In the genomic region with DNA sequence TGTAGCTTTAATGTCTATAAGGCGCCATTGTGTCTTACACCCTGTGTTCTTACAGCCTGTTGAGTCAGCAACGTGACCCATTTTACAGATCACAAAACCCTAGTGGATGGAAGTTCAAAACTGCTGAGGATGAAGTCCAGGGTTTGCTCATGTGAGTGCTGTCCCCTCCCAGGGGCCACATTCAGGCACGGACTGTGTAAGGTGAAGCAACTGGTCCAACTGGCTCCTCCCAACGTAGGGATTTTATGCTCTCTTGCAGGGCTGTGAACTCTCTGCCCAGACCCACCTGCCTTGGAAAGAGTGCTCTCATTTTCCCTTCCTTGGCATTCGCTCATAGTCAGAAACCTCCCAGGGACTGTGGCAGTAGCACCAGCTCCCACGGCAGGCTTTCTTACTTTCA, we compare ENCODE assay signal across 16 mouse cellular contexts.
"Had no signal": no experiment of that assay in that cellular context is flagged by ENCODE, and none has a peak within 500 bp of the region (broad histone marks: within the 10 kb centered on the region; RNA-seq: fewer than 3 reads in every experiment).

No protein-coding gene starts in this region.

- H3K27me3 ChIP-seq: liver, embryonic 13.5 days; neural tube, embryonic 13.5 days had no signal

- H3K4me2 ChIP-seq: liver, embryonic 13.5 days; midbrain, embryonic 11.5 days; neural tube, embryonic 13.5 days had no signal

- H3K36me3 ChIP-seq: liver, embryonic 13.5 days; neural tube, embryonic 13.5 days had no signal

- DNase-seq: kidney, adult 18-20 months; kidney, postnatal 25 days; layer of hippocampus, postnatal 36 days; liver, embryonic 13.5 days; lung, adult 2 months; lung, postnatal 14 days; lung, postnatal 4 days; midbrain, embryonic 14.5 days; right cerebral cortex, postnatal 14 days; right cerebral cortex, postnatal 4 days; thymus, adult 18-20 months; thymus, postnatal 36 days had no signal

- H3K9ac ChIP-seq: liver, embryonic 13.5 days; neural tube, embryonic 13.5 days had no signal

- H3K4me1 ChIP-seq: neural tube, embryonic 13.5 days had no signal

- H3K27ac ChIP-seq: kidney, postnatal 0 days; left cerebral cortex, adult 2 months; liver, embryonic 13.5 days; neural tube, embryonic 13.5 days had no signal

- H3K9me3 ChIP-seq: liver, embryonic 13.5 days; neural tube, embryonic 13.5 days had no signal

- H3K4me3 ChIP-seq: left cerebral cortex, adult 2 months; liver, embryonic 13.5 days; neural tube, embryonic 13.5 days had no signal
